Mouse (Mus musculus) heart, embryonic 14.5 days (tissue): Measurements from ENCODE around the gene Mospd3. TPM values are rescaled to one million over a fixed set of nuclear protein-coding genes. Genes with fewer than 3 reads are reported as not detected.
A peak's percentile ranks its signal among the peaks of the same experiment; 100 is the strongest.

ENCODE experiments used
- ATAC-seq: fragments of 200-750 bp; cut with Nextera tagmentation; 2 replicates; pipeline ENCODE4 v1.8.0; 2017; ENCODE audit warnings: low read depth, moderate TSS enrichment; ENCODE audit not compliant: insufficient number of reproducible peaks, insufficient read depth, low FRiP score
- H3K27ac ChIP-seq, 2 experiments: fragments of 200-500 bp in 1 of 2; fragments of 300-500 bp in 1 of 2; sonication (generic) in 1 of 2; replicated peaks in 1 of 2; 2 replicates each; pipeline ENCODE4 v1.5.1; 2012 to 2014; ENCODE audit warnings: low read depth in 2 of 2, low read length in 2 of 2, control low read depth in 1 of 2, mild to moderate bottlenecking in 1 of 2, mixed read lengths in 1 of 2; ENCODE audit not compliant: control insufficient read depth in 1 of 2, insufficient read depth in 1 of 2
- H3K27me3 ChIP-seq: fragments of 300-500 bp; sonication (generic); 2 replicates; pipeline ENCODE4 v1.6.1; 2014; ENCODE audit warnings: mild to moderate bottlenecking, low read length, control low read depth; ENCODE audit not compliant: control insufficient read depth, insufficient read depth
- H3K36me3 ChIP-seq: fragments of 300-500 bp; sonication (generic); 2 replicates; pipeline ENCODE4 v1.6.1; 2014; ENCODE audit warnings: mild to moderate bottlenecking, control low read depth, low read length, mixed read lengths; ENCODE audit not compliant: control insufficient read depth, insufficient read depth
- H3K4me1 ChIP-seq, 2 experiments: fragments of 200-500 bp in 1 of 2; fragments of 300-500 bp in 1 of 2; sonication (generic) in 1 of 2; 2 replicates each; pipeline ENCODE4 v1.6.1; 2012 to 2014; ENCODE audit warnings: low read length in 2 of 2, control low read depth in 1 of 2, mixed read lengths in 1 of 2; ENCODE audit not compliant: control insufficient read depth in 2 of 2, insufficient read depth in 2 of 2
- H3K4me2 ChIP-seq: fragments of 300-500 bp; sonication (generic); 2 replicates; pipeline ENCODE4 v1.6.1; 2014; ENCODE audit warnings: mild to moderate bottlenecking, low read length
- H3K4me3 ChIP-seq, 2 experiments: fragments of 200-500 bp in 1 of 2; fragments of 300-500 bp in 1 of 2; sonication (generic) in 1 of 2; 2 replicates each; pipeline ENCODE4 v1.5.1; 2012 to 2014; ENCODE audit warnings: low read length in 2 of 2, mild to moderate bottlenecking in 2 of 2, control low read depth in 1 of 2, low read depth in 1 of 2, moderate library complexity in 1 of 2; ENCODE audit not compliant: control insufficient read depth in 1 of 2, insufficient read depth in 1 of 2
- H3K9ac ChIP-seq: fragments of 300-500 bp; sonication (generic); 2 replicates; pipeline ENCODE4 v1.6.1; 2014; ENCODE audit warnings: mild to moderate bottlenecking, low read length
- H3K9me3 ChIP-seq: fragments of 300-500 bp; sonication (generic); 2 replicates; pipeline ENCODE4 v1.6.1; 2016; ENCODE audit warnings: low read length, control low read depth; ENCODE audit not compliant: control insufficient read depth
- WGBS: fragments of 180-500 bp; shearing (Covaris S2); extraction: QIAGEN DNeasy Blood & Tissue Kit; methylation state at CpG from one replicate; pipeline ENCODE4 v1.1.7; 2014; 5-methylcytosine and 5-hydroxymethylcytosine counted together
- polyA plus RNA-seq: library from polyadenylated mRNA; unstranded; fragments of >200 nt; fragmentation: Nextera tagmentation; extraction: Ambion mirVana; gene quantifications from 2 replicates; pipeline ENCODE4 v1.2.1, GENCODE M21; 2014

The Mospd3 gene
- polyA plus RNA-seq = 22.7 and 23.1 TPM in 2 replicates

GRCm38 (mm10) chr5:137600619-137601364, at the start of gene Mospd3:
TSS of gene Mospd3 (minus strand) at chr5:137601058.
- Histone ChIP-seq H3K9me3 (no peaks in the 10 kb centered on the region), H3K4me3 (peak within 1 kb of the TSS; percentile 75 to 80), H3K27me3 (no peaks in the 10 kb centered on the region), H3K36me3 (peaks cover 24% of the 10 kb centered on the region), H3K4me2 (peak within 1 kb of the TSS; percentile 96), H3K27ac (peak within 1 kb of the TSS; percentile 88 to 89), H3K4me1 (peaks cover 9 to 20% of the 10 kb centered on the region in 2 experiments), H3K9ac (peak within 1 kb of the TSS; percentile 91)
- under 1% methylated on average over 41 of the region's 41 CpGs for WGBS
- peak; percentile 93 for ATAC-seq

- H3K9ac ChIP-seq = no peak overlapping the region
- H3K27me3 ChIP-seq = peaks cover 16% of the 10 kb centered on the region
- H3K9me3 ChIP-seq = no peaks in the 10 kb centered on the region
- H3K36me3 ChIP-seq = peaks cover 24% of the 10 kb centered on the region
- H3K27ac ChIP-seq = peak overlapping the region in 1 of 2 experiments; percentile 4; a peak in 1 of 4 replicates
- no peak for ATAC-seq
- peaks cover 7 to 25% of the 10 kb centered on the region in 2 experiments; a peak in 3 of 4 replicates for H3K4me1 ChIP-seq
- peak overlapping the region; percentile 31 for H3K4me2 ChIP-seq
- H3K4me3 ChIP-seq = no peak overlapping the region
- WGBS = 13% methylated on average over 18 of the region's 18 CpGs
These were observed 49.1 kb upstream of the Mospd3 start for GRCm38 (mm10) chr5:137649669-137650571.

- H3K27ac ChIP-seq = no peak overlapping the region
- H3K27me3 ChIP-seq = peaks cover 20% of the 10 kb centered on the region
- peaks cover 21% of the 10 kb centered on the region for H3K36me3 ChIP-seq
- no peak overlapping the region for H3K9ac ChIP-seq
- no peak overlapping the region for H3K4me2 ChIP-seq
- ATAC-seq = no peak
- H3K4me3 ChIP-seq = no peak overlapping the region
- no peaks in the 10 kb centered on the region for H3K9me3 ChIP-seq
- WGBS = 45% methylated on average over 4 of the region's 4 CpGs
- peaks cover 7 to 27% of the 10 kb centered on the region in 2 experiments; a peak in 3 of 4 replicates for H3K4me1 ChIP-seq
These were observed 48.4 kb upstream of the Mospd3 start for GRCm38 (mm10) chr5:137649251-137649650.

- H3K4me1 ChIP-seq = peaks cover 7 to 27% of the 10 kb centered on the region in 2 experiments; a peak in 3 of 4 replicates
- peaks cover 28% of the 10 kb centered on the region for H3K27me3 ChIP-seq
- H3K9me3 ChIP-seq = no peaks in the 10 kb centered on the region
- H3K4me3 ChIP-seq = no peak overlapping the region
- no peak for ATAC-seq
- no peak overlapping the region for H3K9ac ChIP-seq
- H3K36me3 ChIP-seq = peaks cover 10% of the 10 kb centered on the region
- H3K27ac ChIP-seq = no peak overlapping the region
- 47% methylated on average over 9 of the region's 9 CpGs for whole genome bisulfite sequencing
- no peak overlapping the region for H3K4me2 ChIP-seq
These were observed 47.2 kb upstream of the Mospd3 start for GRCm38 (mm10) chr5:137647827-137648601.

GRCm38 (mm10) chr5:137645652-137646091, 44.8 kb upstream of the Mospd3 start, which contains the start of gene Irs3:
TSS of gene Irs3 (minus strand) at chr5:137645714.
- Histone ChIP-seq H3K9me3 (no peaks in the 10 kb centered on the region), H3K4me3 (peak within 1 kb of the TSS; percentile 40 to 42), H3K27me3 (peaks cover 28% of the 10 kb centered on the region), H3K9ac (peak within 1 kb of the TSS; percentile 55), H3K27ac (no peak within 1 kb of the TSS), H3K36me3 (peaks cover 15% of the 10 kb centered on the region), H3K4me2 (peak within 1 kb of the TSS; percentile 72), H3K4me1 (peaks cover 7 to 27% of the 10 kb centered on the region in 2 experiments; a peak in 3 of 4 replicates)
- ATAC-seq = no peak
- 16% methylated on average over 11 of the region's 11 CpGs for WGBS

- H3K9me3 ChIP-seq = no peaks in the 10 kb centered on the region
- peak overlapping the region; percentile 55 for H3K9ac ChIP-seq
- peaks cover 6 to 26% of the 10 kb centered on the region in 2 experiments; a peak in 3 of 4 replicates for H3K4me1 ChIP-seq
- WGBS = 3% methylated on average over 44 of the region's 44 CpGs
- no peak overlapping the region for H3K27ac ChIP-seq
- peaks cover 20% of the 10 kb centered on the region for H3K36me3 ChIP-seq
- peaks cover 28% of the 10 kb centered on the region for H3K27me3 ChIP-seq
- H3K4me3 ChIP-seq = peak overlapping the region; percentile 40 to 42
- H3K4me2 ChIP-seq = peak overlapping the region; percentile 72
- ATAC-seq = no peak
These were observed 44.3 kb upstream of the Mospd3 start for GRCm38 (mm10) chr5:137645091-137645651.
